Mouse (Mus musculus): ENCODE data around the gene Prickle2.

Prickle2 gene

DNA sequence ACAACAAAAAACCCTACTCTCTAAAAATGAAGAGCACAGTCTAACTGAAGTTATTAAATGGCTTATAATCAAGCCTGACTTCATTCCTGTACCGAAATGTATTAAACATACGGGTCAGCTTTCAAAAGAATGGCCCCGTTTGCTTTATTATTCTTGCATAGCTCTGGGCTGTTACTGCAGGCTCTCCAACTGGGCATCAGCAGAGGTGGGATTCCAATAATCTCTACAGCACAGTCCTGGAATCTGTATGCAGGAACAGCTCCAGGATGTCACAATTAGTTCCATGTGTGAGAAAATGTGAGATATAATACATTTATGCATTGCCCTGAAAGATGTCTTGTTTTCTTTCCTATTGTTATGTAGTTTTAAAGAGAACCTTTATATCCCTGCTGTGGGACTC is 38.4 kb downstream of the Prickle2 start:
- no peak for DNase-seq (ENCODE audit: low spot score)

DNA sequence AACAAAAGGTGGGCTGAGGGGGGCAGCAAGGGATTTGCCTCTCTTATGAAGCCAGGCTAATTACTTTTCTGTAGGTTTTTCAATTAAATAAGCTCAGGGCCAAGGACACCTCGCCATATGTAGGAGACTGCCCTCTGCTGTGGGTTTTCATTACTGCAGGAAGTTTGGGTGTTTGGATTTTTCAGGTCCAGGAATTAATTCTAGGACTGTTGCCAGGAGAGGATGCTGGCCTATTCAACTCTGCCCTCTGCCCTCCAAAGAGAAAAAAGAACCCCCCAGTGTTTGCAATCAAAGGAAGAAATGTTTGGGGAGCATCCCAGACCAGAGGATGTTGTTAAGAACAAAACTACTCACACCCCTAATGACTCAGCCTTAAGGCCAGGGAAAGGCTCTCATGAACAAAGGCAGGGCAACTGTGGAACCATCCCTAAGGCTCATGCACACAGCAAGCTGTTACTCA is 40.4 kb downstream of the Prickle2 start:
- peak; percentile 79 for DNase-seq (ENCODE audit: low spot score)

DNA sequence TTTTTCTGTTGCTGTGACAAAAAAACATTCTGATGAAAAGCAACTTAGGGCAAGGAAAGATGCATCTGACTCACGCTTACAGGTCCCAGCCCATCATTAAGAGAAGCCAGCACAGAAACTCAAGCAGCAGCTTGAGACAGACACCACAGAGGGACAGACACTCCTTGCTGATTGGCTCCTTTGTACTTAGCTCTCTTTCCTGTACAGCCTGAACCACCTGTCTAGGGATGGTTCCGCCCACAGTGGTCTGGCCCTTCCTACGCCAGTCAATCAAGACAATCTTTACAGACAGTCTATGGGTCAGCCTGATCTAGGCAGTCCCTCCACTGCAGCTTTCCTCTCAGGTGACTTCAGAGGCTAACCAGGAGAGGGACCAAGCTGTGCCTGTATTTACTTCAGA is 42.1 kb downstream of the Prickle2 start:
- DNase-seq (ENCODE audit: low spot score) = no peak

DNA sequence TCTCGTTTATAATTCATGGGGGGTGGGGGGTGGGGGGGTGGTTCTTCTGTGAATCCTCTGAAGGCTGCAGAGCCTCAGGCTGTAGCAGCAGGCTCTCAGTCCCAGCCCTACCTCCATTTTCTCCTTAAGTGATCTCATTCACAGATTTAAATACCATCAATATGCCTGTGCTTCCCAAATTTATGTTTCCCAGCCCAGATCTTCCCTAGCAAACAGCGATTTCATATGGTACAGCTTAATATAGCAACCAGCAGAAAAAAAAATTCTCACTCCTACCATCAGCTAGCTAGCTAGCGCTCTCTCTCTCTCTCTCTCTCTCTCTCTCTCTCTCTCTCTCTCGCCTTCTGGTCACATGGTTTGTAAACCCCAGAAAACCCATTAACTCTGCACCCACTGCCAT is 42.5 kb downstream of the Prickle2 start:
- DNase-seq (ENCODE audit: low spot score) = no peak

DNA sequence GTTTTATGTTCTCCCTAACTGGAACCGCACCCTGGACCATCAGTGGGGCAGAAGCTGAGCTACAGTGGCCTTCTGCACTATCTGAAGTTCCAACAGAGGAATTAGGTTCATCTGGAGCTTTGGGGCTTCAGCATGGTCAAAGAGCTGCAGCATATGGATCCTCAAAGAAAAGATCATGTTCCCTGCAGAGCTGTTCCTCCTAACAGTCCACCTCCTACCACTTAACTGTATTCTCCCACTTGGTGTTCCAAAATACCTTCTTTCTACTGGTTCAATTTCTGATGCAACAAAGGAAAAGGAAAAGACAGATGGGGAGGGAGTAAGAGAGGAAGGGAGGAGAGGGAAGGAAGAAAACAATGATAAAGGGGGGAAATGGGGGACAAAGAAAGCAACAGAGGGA is 56.9 kb downstream of the Prickle2 start:
- DNase-seq (ENCODE audit: low spot score) = no peak

DNA sequence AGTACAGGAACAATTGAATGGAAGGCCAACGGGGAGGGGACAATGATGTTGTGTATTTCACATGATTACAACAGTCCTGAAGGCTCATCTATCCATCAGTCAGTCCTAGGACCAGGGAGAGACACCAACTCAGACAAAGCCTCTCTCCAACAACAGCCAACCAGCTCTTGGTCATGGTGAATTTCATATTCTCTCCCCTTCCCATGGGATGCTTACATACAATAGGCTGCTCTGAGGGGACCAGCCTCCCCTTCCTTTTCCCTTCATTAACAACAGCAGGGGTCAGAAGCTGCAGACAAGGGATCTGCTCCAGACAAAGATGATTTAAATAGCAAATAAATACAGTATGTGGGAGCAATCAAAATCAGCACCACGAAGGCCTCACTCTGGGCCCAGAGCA is 57.4 kb downstream of the Prickle2 start:
- no peak for DNase-seq (ENCODE audit: low spot score)

DNA sequence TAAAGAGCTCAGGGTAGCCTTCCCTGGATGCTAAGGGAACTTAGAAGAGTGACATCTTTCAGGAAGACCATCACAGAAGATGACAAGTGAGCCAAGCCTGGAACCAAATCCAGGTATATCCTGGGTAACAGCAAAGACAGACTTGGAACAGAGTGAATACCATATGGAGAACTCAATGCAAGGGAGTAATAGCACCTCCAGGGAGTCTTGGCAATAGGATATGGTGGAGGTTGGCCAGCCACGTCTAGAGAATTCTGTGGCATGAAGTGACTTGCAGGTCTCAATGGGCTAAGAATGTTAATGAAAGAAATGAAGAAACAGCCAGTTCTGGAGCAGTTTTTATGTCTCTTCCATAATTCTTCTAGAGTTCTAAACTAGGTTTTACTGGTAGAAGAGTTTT is 63.0 kb downstream of the Prickle2 start:
- DNase-seq (ENCODE audit: low spot score) = no peak

DNA sequence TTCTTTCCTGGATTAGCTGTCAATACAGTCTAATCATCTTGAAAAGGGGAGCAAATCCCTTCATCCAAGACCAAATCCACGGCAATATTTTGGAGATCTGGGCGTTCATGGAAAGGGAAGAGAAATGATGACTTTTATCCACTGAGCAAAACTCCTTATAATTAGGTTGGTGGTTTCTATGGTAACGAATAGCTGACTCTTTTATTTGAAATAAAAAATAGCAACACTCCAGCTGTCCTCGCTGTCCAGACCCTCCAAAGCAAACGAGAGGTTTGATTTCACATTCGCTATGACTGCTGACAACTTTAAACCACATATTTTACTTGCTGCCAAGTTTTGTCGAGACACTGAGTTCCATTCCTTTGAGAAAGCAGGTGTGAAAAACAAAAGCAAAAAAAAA is 64.0 kb downstream of the Prickle2 start:
- no peak for DNase-seq (ENCODE audit: low spot score)

DNA sequence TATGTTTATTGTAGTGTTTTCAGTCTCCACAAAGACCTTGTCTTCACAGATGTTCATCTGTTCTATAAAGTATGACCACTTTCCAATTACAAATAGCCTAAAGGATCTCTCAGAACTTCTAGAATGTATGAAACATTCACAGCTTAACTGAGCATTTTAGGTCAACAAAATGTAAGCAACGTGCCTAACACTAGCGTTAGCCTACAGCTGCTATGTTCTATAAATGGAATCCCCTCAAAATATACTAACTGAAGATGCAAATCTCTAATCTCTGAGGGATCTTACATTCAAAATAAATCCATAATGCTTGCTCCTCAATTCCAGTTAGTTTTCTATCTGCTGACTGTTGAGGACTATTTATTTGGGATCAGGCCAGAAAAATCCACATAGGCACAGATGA is 65.1 kb downstream of the Prickle2 start:
- DNase-seq (ENCODE audit: low spot score) = no peak

DNA sequence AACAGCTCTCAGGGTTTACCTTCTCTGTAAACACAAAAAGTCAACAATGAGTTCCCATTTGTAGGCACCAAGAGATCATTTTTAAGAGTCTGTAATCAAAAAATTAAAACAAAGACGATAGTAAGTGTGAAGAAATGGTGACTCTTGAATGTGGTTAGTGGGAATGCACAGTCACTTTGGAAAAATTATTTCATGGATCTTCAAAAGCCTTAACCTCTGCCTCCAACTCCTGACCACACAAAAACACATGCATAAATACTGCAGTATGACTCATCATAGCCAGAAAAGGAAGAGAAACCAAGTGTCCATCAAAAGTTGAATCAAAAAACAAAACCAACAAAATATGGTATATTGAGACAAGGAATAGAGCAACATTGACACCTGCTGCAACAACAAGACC is 69.5 kb downstream of the Prickle2 start:
- no peak for DNase-seq (ENCODE audit: low spot score)

DNA sequence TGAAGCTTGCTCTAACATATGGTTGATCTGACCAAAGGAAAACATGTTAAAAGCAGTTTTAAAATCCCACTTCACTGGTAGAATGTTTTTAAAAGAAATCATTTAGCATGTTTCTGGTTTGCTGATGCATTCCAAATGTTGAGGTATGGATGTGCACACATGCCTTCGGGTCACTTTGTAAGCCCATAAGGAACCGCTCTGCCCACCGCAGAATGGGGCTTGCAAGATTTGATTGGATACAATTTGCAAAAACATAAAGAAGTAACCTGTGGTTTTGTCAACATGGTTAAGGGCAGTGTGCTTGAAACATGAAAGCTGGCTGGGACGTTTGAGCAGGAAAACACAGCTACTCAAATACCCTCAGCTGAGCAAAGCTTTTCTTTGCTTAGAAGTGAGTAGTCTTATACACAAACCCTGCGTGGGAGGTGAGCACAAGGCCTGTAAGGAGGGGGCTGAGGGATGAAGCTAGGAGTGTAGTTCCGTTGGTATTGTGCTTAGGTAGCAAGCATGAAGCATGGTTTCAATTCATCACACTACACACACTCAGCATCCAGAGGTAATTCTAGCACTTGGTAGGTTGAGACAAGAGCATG is 71.0 kb downstream of the Prickle2 start:
- DNase-seq (ENCODE audit: low spot score) = no peak

DNA sequence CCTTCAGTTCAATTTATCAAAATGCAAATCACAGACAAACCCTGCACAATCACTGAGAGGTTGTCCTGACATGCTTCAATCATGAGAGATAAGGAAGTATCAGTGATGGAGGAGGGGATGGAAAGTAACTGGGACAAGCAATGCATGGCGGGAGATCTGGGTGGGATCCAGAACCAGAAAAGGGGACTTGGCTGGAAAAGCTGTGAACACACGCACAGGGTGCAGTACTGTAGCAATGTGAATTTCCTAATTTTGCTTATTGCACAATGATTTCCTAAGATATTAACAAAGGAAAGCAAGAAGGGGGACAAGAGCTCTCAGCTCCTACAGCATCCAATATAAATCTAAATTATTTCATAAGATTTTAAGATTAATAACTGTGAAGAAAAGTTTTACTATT is 75.0 kb downstream of the Prickle2 start:
- DNase-seq (ENCODE audit: low spot score) = no peak

DNA sequence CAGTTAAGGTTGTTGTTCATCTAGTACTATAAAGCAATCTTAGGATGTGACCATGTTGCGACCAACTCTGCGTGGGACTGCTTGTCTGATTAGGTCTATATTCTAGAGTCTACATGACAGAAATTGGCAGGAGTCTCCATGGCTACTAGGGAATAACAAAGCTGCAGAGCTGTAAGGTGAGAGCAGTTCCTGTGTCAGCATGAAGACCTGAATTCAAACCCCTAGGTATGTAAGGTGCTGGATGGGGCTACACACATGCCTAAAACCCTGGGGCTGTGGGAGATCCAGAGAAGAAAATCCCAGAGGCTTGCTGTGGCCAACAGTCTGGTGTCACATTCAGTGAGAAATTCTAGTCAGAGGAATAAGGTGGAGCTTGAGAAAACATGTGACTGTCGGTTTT is 78.2 kb downstream of the Prickle2 start:
- DNase-seq (ENCODE audit: low spot score) = no peak

DNA sequence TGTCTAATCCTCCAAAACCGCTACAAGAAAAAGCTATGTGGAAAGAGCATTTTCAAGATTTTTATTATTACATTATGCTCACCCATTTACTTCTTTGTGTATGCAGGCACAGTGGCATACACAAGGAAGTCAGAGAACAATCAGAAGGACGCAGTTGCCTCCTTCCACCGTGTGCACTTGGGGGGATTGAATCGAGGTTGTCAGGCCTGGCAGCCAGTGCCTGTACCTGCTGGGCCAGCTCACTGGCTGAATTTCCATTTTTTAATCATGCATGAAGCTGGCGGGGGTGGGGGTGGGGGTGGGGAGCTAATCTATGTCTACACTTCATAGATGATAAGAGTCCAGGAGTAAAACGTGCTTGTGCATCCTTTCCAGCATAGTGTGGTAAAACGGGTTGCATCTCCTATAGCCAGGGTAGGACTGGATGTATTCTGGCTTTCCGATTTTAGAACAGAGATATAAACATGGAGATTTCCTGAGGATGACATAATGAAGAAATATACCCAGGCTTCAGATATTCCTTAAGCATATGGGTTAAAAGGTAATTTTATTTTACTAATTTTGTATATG is 78.8 kb downstream of the Prickle2 start:
- no peak for DNase-seq (ENCODE audit: low spot score)

DNA sequence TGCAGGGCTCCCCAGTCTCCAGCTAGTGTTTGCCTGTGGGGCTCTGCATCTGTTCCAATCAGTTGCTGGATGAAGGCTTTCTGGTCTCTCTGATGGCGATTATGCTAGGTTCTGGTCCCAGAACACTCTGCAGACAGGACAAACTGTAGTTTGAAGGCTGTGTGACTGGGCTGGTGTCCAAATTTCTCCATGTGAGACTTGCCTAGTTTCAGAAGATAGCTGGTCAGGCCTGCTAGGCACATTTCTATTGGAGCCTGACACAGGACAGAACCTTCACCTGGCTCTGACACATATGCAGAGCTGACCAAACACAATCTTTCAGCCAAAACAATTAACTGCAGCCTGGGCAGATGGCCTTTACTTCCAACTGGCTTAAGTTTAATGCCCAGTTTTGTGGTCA is 80.0 kb downstream of the Prickle2 start:
- no peak for DNase-seq (ENCODE audit: low spot score)

DNA sequence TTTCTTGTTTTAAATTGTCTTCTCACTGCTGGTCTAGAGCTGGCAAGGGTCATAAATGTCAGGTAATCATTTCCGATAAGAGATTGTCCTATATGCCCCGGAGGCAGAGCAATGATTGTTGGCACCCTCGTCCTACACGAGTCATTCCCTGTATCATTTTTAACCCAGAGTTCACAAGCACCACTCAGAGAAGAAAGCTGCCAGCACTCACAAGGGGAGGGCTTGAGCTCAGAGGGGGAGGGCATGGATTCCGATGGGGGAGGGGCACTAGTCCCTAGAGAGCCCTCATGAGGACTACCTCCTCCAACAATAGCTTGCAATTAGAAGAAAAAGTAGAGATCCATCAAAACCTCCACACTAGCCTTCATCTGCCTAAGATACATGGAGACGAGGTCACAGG is 81.6 kb downstream of the Prickle2 start:
- DNase-seq (ENCODE audit: low spot score) = no peak

DNA sequence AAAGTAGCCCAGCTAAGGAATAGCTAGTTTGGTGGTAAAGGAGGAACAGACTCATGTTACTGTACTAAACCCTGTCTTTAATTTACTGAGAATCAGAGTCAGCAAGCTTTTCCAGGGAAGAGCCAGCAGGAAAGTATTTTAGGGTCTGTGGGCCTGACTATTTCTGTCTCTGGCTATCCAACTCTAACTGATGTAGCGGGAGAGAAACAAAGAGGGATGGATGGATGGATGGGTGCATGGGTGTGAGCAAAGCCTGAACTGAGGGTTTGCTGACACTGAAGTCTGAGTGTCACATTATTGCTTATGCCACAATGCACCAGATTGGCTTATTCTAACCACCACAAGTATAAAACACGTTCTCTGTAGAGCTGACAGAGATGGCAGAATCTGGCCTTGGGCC is 88.8 kb downstream of the Prickle2 start:
- DNase-seq (ENCODE audit: low spot score) = no peak

DNA sequence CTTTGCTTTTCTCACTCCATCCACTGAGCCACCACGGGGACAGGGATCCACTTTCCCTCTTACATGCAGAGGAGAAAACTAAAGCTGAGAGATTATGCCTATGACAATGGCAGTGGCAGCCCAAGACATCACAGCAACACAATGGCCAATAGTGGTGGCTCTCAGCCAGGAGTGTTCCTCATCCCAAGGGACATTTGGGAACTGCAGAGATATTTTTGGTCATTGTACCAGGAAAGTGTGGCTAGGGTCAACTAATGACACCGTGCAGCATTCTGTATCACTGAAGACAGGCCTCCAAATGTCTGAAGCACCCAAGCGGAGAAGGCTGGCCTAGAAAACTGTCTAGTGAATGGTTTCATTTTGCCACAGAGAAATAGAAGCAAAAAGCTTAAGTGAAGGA is 91.2 kb downstream of the Prickle2 start:
- DNase-seq (ENCODE audit: low spot score) = no peak

DNA sequence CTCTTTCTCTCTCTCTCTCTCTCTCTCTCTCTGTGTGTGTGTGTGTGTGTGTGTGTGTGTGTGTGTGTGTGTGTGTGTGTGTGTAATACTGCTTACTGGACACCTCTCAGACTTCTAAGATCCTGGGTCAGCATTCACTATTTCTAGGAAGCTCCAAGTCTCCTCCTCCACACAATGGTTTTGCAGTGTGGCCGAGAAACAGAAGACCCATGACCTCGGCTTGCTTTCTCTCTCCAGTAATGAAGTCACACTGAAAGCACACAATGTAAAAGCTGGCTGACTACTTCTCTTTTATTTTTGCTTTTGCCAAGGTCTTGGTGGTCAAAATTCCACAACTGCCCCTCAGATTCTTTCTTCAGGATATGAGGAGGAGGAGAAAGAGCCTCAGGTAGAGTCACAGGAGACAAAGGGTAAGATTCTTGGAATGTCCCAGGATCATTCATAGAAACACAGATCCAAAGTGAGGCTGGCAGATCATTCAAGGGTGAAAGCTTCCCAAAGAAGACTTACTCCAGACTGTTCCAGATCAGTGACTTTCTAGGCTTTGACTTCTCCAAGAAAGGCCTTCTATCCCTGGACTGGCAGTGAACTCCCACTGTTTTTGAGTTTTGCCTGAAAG is 93.7 kb downstream of the Prickle2 start:
- DNase-seq (ENCODE audit: low spot score) = no peak

DNA sequence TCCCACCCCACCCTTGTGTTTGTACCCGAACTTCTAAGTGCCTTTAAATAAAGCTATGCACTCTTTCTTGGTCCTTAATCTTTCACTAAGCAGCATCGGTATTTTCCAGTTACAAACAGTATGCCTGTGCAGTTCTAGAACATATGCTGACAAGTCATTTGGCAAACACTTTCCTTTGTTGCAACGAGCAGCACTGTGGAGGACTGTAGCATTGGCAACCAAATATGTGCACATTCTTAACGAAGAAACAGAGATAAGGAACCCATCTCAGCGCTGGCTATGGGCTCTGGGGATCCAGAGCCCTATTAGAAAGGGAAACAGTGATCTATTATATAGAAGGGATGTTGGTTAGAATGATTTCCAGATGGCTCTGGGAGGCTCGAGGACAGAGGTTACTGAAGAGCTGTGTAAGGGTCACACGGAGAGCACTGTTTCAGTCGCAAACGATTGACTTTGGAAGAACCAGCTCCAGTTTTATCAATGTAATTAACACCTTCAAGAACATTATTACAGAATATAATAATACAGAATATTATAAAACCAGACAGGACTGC is 96.2 kb downstream of the Prickle2 start:
- peak; percentile 50 for DNase-seq (ENCODE audit: low spot score)

DNA sequence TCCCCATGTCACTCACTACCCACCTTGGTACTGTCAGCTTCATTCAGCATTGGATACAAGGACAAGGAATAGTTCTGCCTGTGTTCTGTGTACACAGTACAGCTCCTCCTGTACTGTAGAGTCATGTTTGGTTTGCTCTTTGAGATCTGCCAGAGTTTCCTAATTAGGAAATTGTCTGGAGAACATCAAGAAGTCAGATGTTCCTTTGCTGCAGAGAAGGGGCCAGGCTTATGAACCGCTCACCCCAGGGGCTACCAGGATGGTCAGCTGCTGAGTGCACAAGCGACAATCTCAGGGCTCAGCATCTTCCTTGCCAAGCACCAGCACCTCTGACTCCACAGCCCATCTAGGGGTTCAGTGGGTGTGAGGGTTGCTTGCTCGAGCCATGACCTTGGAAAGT is 96.9 kb downstream of the Prickle2 start:
- DNase-seq (ENCODE audit: low spot score) = no peak

DNA sequence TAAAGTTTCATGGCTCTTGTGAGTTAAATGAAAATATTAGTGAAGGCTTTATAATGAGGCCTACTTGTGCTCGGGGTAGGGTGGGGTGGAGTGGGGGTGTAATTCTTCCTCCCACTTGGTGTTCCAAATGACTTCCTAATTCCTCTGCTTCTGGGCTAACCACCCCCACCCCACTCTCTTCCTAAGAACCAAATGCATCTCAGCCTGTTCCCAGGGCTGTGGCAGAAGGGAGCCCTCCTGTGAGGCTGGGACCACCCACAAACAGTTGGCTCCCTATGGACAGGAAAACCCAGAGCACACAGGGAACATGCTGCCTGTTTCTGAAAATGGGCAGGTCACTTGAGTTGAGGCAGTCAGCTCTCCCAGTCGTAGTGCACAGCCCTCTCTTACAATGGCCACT is 100.8 kb downstream of the Prickle2 start:
- no peak for DNase-seq (ENCODE audit: low spot score)

DNA sequence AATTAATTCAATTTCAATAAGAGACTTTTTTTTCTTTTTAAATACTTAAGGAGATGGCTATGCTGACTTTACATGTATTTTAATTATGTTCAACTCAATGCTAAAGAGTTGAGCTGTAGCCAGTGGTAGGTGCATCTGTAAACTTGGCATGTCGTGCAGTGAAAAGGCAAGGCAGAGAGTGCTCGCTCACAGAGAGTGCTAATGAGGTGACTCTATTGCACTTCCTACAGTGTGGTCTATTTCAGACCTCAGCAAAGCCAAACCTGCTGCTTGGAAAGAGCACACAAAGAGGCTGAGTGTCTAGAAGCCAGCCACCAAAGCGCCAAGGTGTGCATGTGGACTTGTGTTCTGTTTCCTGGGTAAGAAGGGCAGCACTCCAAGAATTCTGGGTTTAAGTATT is 109.6 kb downstream of the Prickle2 start:
- no peak for DNase-seq (ENCODE audit: low spot score)
